Mouse (Mus musculus) cerebellum, postnatal 10 days (tissue): ENCODE data around the gene Mpdz.

Source experiments
- DNase-seq, 2 experiments: peaks; one replicate each; pipeline ENCODE4 v3.0.0; 2021; ENCODE audit warnings: mixed read lengths in 2 of 2

The Mpdz gene

GRCm38 (mm10) chr4:81279451-81279850 lies 163.2 kb downstream of the Mpdz start:
- no peak for DNase-seq

- peak in 1 of 2 experiments; percentile 30 for DNase-seq
These were observed 166.5 kb downstream of the Mpdz start for GRCm38 (mm10) chr4:81275957-81276715.

DNA sequence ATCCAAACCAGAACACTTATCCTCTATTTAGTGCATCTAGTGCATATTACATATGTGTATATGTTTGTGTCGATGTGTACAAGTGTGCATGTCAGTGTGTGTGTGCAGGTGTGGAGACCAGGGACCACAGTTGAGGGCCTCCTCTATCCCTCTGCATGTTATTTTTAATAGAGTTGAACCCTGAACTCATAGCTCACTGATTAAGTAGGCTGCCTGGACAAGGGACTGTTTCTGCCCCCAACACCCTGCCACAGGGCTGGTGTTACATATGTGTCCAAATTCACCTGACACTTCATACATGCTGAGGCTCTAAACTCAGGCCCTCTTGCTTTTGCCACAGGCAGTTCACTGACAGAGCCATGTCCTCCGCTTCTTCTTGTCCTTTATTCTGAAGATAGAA lies 169.5 kb downstream of the Mpdz start:
- no peak for DNase-seq

DNA sequence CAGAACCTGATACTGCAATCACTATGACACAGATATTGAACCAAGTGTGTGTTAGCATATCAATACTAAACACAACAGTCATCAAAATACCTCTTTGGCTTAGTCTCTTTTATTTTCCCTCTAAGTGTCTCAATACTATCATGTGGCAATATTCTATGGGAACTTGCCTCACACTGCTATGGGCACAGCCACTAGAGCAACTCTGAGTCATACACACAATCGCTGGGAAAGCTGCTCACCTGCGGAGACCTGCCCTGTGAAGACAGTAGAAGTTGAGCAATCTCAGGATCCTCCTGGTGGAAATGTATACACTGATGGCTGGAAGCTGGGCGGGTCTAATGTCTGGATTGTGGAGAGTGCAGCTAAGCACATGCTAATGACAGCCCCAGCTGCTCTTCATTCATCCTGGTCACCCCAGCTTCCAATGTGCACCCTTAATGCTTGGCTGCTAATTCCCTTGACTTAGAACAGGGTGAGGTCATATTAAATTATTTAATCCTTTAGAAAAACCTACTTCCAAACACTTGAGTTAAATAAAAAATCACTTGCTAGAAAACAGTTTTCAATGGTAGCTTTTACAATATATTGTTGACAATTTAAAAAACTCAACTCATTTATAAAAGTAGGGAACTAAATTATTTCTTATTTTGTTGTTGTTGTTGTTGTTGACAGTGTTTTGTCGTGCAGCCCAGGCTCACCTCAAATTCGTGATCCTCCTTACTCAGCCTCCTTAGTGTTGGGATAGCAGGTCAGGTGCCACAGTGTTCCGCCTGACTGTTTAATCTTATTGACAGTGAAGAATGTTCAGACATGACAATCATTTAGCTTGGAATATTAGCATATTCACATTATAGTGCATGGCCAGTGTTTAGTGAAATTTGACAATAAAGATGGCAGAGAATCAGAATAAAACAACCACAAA lies 189.5 kb downstream of the Mpdz start:
- DNase-seq, result no peak

- peak; percentile 34 to 44 for DNase-seq
These were observed 190.3 kb downstream of the Mpdz start for GRCm38 (mm10) chr4:81252334-81252733.

GRCm38 (mm10) chr4:81251934-81252333 lies 190.7 kb downstream of the Mpdz start:
- DNase-seq, result peak; percentile 77

GRCm38 (mm10) chr4:81249245-81249644 lies 193.4 kb downstream of the Mpdz start:
- no peak for DNase-seq

DNA sequence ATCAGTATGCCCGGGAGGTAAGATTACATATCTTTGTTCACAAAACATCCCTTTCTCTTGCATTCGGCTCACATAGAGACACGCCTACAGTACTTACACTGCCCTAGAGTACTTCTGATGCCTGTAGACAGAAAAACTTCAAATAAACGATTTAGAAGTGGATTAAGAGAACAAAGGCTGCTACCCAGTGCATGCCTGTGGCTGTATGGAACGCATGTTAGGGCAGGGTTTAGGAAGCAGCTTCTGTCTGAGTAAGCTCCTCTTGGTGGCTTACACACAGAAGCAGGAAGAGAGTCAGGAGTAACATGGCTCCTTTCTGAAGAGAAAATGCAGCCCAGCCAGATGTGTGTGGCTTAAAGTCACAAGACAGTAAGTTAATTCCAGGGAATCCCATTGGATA lies 206.4 kb downstream of the Mpdz start:
- DNase-seq, result no peak
